Mouse (Mus musculus) ES-E14 (cell line): ENCODE measurements around the gene Sac3d1. TPM values are rescaled to one million over a fixed set of nuclear protein-coding genes. Genes with fewer than 3 reads are reported as not detected.

ENCODE experiments used
- DNase-seq: peaks from one replicate; pipeline ENCODE4 v3.0.0-alpha.2; 2013; ENCODE audit warnings: low read depth, low spot score
- H3K27ac ChIP-seq: 2 replicates; pipeline ENCODE4 v1.5.1; 2012; ENCODE audit warnings: low read depth, mild to moderate bottlenecking, low read length, moderate library complexity, mixed read lengths; ENCODE audit not compliant: poor library complexity, insufficient read depth, severe bottlenecking
- H3K36me3 ChIP-seq: 2 replicates; pipeline ENCODE4 v1.6.1; 2012; ENCODE audit warnings: mild to moderate bottlenecking, low read length, moderate library complexity, mixed read lengths; ENCODE audit not compliant: control insufficient read depth, poor library complexity, insufficient read depth, severe bottlenecking
- H3K4me1 ChIP-seq, 2 experiments: fragments of 150-350 bp in 1 of 2; sonication (generic) in 1 of 2; 2 replicates each; pipeline ENCODE4 v1.6.1; 2012; ENCODE audit warnings: low read length in 2 of 2, mild to moderate bottlenecking in 1 of 2, mixed read lengths in 1 of 2; ENCODE audit not compliant: control insufficient read depth in 2 of 2, insufficient read depth in 2 of 2, poor library complexity in 1 of 2
- H3K4me3 ChIP-seq, 2 experiments: fragments of 150-350 bp in 1 of 2; sonication (generic) in 1 of 2; 2 replicates each; pipeline ENCODE4 v1.5.1; 2012; ENCODE audit warnings: low read length in 2 of 2, low read depth in 1 of 2, mild to moderate bottlenecking in 1 of 2, mixed read lengths in 1 of 2; ENCODE audit not compliant: insufficient read depth in 1 of 2, poor library complexity in 1 of 2, severe bottlenecking in 1 of 2
- H3K9ac ChIP-seq: 2 replicates; pipeline ENCODE4 v1.6.1; 2012; ENCODE audit warnings: low read depth, mild to moderate bottlenecking, low read length, mixed read lengths; ENCODE audit not compliant: poor library complexity, insufficient read depth, severe bottlenecking
- H3K9me3 ChIP-seq: fragments of 150-350 bp; sonication (generic); 2 replicates; pipeline ENCODE4 v1.6.1; 2012; ENCODE audit warnings: low read depth, mild to moderate bottlenecking, low read length; ENCODE audit not compliant: control insufficient read depth, insufficient read depth
- CHD2 ChIP-seq: IDR thresholded peaks from 2 replicates; pipeline ENCODE4 v1.6.1; 2014; ENCODE audit warnings: mild to moderate bottlenecking, low read depth, low read length, inconsistent platforms
- HCFC1 ChIP-seq: IDR thresholded peaks from 2 replicates; pipeline ENCODE4 v1.6.1; 2012; ENCODE audit warnings: low read length, inconsistent platforms, borderline replicate concordance; ENCODE audit not compliant: insufficient read depth
- MAFK ChIP-seq: IDR thresholded peaks from 2 replicates; pipeline ENCODE4 v1.6.1; 2014; ENCODE audit warnings: mild to moderate bottlenecking, low read depth, low read length, inconsistent platforms; ENCODE audit not compliant: insufficient read depth
- ZC3H11A ChIP-seq: IDR thresholded peaks from 2 replicates; pipeline ENCODE4 v1.6.1; 2012; ENCODE audit warnings: low read depth, mild to moderate bottlenecking, inconsistent platforms, low read length, borderline replicate concordance
- ZNF384 ChIP-seq: IDR thresholded peaks from 2 replicates; pipeline ENCODE4 v1.6.1; 2012; ENCODE audit warnings: low read depth, low read length, inconsistent platforms
- in situ Hi-C, 2 experiments: fragments of 600-800 bp; cut with MboI; formaldehyde crosslinking; loops; one replicate each; pipeline ENCODE4 v1.15.1; 2025; ENCODE audit warnings: low sequenced_read_pairs in 2 of 2, inconsistent platforms in 1 of 2; ENCODE audit not compliant: unreplicated experiment in 2 of 2
- total RNA-seq: library from RNA; depleted of rRNA; stranded (reverse); fragments of 300-350 nt; gene quantifications from 2 replicates; pipeline ENCODE4 v1.2.3, GENCODE M21; 2012

The Sac3d1 gene
- total RNA-seq, 1 experiment: 28.2 TPM

DNA sequence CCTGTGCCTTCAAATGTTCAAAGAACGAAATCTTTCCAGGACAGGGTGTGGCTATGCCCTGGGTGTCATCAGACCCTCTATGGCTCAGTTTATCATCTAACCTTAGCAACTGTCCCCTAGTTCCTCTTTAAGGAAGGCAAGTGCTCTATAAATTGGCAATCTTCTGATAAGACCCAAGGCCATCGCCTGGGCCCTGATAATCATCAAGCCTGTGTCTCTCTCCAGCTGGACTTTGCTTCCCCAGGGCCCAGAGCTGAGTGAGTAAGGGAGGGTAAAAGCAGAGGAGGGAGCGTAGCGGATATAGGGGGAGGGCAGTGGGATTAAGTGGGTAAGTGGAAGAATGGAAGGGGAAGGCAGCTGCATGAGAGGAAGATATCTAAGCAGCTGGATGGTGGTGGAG lies 14.0 kb downstream of the Sac3d1 start:
- peaks cover 0 to 15% of the 10 kb centered on the region in 2 experiments; a peak in 2 of 4 replicates for H3K4me1 ChIP-seq
- H3K36me3 ChIP-seq: peaks cover 8% of the 10 kb centered on the region; the same call in 1 of the 2 replicates
- no peak overlapping the region for H3K9ac ChIP-seq
- no peak overlapping the region for H3K27ac ChIP-seq
- H3K9me3 ChIP-seq: no peaks in the 10 kb centered on the region
- DNase-seq: no peak
- no peak for TF ChIP-seq MAFK
- no peak for TF ChIP-seq HCFC1
- TF ChIP-seq ZC3H11A: no peak
- TF ChIP-seq CHD2: no peak
- TF ChIP-seq ZNF384: no peak
- in situ Hi-C loops: no loop called here
- H3K4me3 ChIP-seq: no peak overlapping the region

DNA sequence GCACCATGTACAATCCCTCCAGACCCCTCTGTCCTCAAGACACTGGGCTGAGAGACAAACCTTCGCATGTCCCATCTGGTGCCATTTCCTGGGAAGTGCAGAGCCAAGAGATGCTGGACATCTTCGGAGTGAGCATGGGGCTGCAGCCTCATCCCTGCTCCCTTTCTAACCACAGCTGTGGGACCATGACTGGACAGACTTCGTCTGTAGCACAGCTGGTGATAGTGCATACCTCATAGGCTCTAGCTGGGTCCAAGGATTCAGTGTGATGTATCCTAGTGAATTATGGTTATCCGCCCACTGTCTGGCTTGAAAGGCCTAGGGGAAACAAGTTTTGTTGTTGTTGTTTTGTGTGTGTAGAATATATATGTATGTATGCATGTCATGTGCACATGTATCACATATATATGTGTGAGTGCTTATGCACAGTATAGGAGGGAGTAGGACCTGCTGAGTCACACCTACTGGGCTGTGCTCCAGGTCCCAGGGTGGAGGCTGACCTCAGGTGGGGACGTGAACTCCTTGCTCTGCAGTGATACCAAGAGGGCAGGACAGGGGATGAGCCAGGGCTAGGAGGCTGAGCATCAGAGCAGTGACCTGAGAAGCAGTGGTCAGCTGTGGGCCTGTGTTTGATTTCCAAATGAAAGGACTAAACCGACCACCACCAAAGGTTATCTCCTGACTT lies 16.1 kb downstream of the Sac3d1 start:
- no peak for DNase-seq
- no peaks in the 10 kb centered on the region for H3K9me3 ChIP-seq
- no peak overlapping the region for H3K9ac ChIP-seq
- TF ChIP-seq CHD2: no peak
- no peak for TF ChIP-seq HCFC1
- no peak for TF ChIP-seq ZC3H11A
- no peak for TF ChIP-seq ZNF384
- no peak for TF ChIP-seq MAFK
- H3K4me3 ChIP-seq: no peak overlapping the region
- in situ Hi-C loops: no loop called here
- no peak overlapping the region for H3K27ac ChIP-seq
- H3K36me3 ChIP-seq: peaks cover 20% of the 10 kb centered on the region
- peaks cover 0 to 15% of the 10 kb centered on the region in 2 experiments; a peak in 2 of 4 replicates for H3K4me1 ChIP-seq

GRCm38 (mm10) chr19:6101186-6101585 lies 17.3 kb downstream of the Sac3d1 start:
- in situ Hi-C loops: no loop called here
- no peak for TF ChIP-seq HCFC1
- no peak for TF ChIP-seq ZC3H11A
- TF ChIP-seq ZNF384: no peak
- no peak for TF ChIP-seq MAFK
- TF ChIP-seq CHD2: no peak
- Histone ChIP-seq H3K27ac (no peak overlapping the region), H3K9ac (no peak overlapping the region), H3K36me3 (peaks cover 20% of the 10 kb centered on the region), H3K9me3 (no peaks in the 10 kb centered on the region), H3K4me3 (no peak overlapping the region), H3K4me1 (peaks cover 0 to 15% of the 10 kb centered on the region in 2 experiments; a peak in 2 of 4 replicates)
- DNase-seq: no peak

DNA sequence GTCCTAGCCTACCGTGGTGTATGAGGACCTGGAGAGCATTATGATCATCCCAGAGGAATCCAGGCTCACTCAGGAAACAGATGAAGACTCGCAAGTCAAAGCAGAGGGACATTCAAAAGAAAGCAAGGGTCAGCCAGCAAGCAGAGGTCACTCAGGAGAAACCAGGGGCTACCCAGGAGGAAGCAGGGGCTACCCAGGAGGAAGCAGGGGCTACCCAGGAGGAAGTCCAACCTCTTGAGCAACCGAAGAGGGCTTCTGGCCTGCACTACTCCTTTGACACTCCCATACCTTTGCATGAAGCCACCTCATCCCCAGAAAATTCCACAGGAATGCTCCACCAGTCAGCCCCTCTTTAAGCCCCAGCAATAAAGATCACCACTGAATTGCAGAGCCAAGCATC lies 20.6 kb downstream of the Sac3d1 start:
- DNase-seq: no peak
- Histone ChIP-seq H3K4me1 (peaks cover 0 to 9% of the 10 kb centered on the region in 2 experiments; a peak in 2 of 4 replicates), H3K9me3 (no peaks in the 10 kb centered on the region), H3K36me3 (peaks cover 41% of the 10 kb centered on the region), H3K9ac (no peak overlapping the region), H3K4me3 (no peak overlapping the region), H3K27ac (no peak overlapping the region)
- in situ Hi-C loops: no loop called here
- TF ChIP-seq MAFK (no peak), ZC3H11A (no peak), ZNF384 (no peak), CHD2 (no peak), HCFC1 (no peak)

DNA sequence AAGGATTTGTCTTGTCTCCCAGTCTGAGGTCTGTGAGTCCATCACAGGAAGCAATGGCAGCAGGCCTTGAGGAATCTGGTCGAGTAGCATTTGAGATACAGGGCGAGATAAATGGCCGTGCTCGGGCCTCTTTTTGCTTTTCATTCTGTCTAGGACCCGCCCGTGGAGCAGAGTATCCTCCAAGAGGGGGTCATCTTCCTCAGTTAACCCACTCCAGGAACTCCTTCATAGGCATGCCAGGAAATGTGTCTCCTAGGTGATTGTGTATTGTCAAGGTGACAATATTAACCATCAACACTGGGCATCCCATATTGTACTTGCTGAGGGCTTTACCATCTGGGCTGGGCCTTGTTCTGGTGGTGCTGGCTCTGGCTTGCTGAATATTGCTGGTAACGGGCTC lies 24.3 kb downstream of the Sac3d1 start, which contains the start of gene AC131692.1:
TSS of gene AC131692.1 (plus strand) at position 301 of the 400 bp plus-strand sequence.
- Histone ChIP-seq H3K27ac (no peak within 1 kb of the TSS), H3K4me1 (peaks cover 0 to 5% of the 10 kb centered on the region in 2 experiments; a peak in 1 of 4 replicates), H3K36me3 (peaks cover 69% of the 10 kb centered on the region), H3K9ac (no peak within 1 kb of the TSS), H3K9me3 (no peaks in the 10 kb centered on the region), H3K4me3 (no peak within 1 kb of the TSS)
- DNase-seq: no peak
- in situ Hi-C loops: no loop called here
- TF ChIP-seq ZC3H11A (no peak), MAFK (no peak), CHD2 (no peak), ZNF384 (no peak), HCFC1 (no peak)
